Mouse (Mus musculus) hindbrain, embryonic 11.5 days (tissue): ENCODE results near the gene Bcap29. TPM values are rescaled to one million over a fixed set of nuclear protein-coding genes. Genes with fewer than 3 reads are reported as not detected.

Experiments used
- ATAC-seq: fragments of 200-750 bp; cut with Nextera tagmentation; 2 replicates; pipeline ENCODE4 v1.8.0; 2017; ENCODE audit warnings: mild to moderate bottlenecking, moderate TSS enrichment, moderate library complexity; ENCODE audit not compliant: low FRiP score
- DNase-seq: peaks from one replicate; pipeline ENCODE4 v3.0.0-alpha.2; 2015; ENCODE audit warnings: low spot score
- H3K27ac ChIP-seq: fragments of 300-500 bp; sonication (generic); 2 replicates; pipeline ENCODE4 v1.5.1; 2014; ENCODE audit warnings: mild to moderate bottlenecking, low read depth, low read length
- H3K27me3 ChIP-seq: fragments of 300-500 bp; sonication (generic); 2 replicates; pipeline ENCODE4 v1.6.1; 2014; ENCODE audit warnings: mild to moderate bottlenecking, low read length, moderate library complexity, mixed read lengths; ENCODE audit not compliant: control insufficient read depth, insufficient read depth
- H3K36me3 ChIP-seq: fragments of 300-500 bp; sonication (generic); 2 replicates; pipeline ENCODE4 v1.6.1; 2014; ENCODE audit warnings: mild to moderate bottlenecking, low read length, moderate library complexity, mixed read lengths; ENCODE audit not compliant: control insufficient read depth, insufficient read depth
- H3K4me1 ChIP-seq: fragments of 300-500 bp; sonication (generic); replicated peaks from 2 replicates; pipeline ENCODE4 v1.6.1; 2014; ENCODE audit warnings: low read length, mixed read lengths; ENCODE audit not compliant: control insufficient read depth, insufficient read depth
- H3K4me2 ChIP-seq: fragments of 300-500 bp; sonication (generic); replicated peaks from 2 replicates; pipeline ENCODE4 v1.6.1; 2014; ENCODE audit warnings: mild to moderate bottlenecking, low read depth, low read length
- H3K4me3 ChIP-seq: fragments of 300-500 bp; sonication (generic); 2 replicates; pipeline ENCODE4 v1.5.1; 2014; ENCODE audit warnings: low read depth, low read length
- H3K9ac ChIP-seq: fragments of 300-500 bp; sonication (generic); 2 replicates; pipeline ENCODE4 v1.6.1; 2014; ENCODE audit warnings: low read depth, low read length
- H3K9me3 ChIP-seq: fragments of 300-500 bp; sonication (generic); 2 replicates; pipeline ENCODE4 v1.6.1; 2016; ENCODE audit warnings: low read length; ENCODE audit not compliant: control insufficient read depth
- WGBS: fragments of 180-500 bp; shearing (Covaris S2); extraction: QIAGEN DNeasy Blood & Tissue Kit; methylation state at CpG from one replicate; pipeline ENCODE4 v1.1.7; 2014; 5-methylcytosine and 5-hydroxymethylcytosine counted together
- polyA plus RNA-seq: library from polyadenylated mRNA; unstranded; fragments of >200 nt; fragmentation: Nextera tagmentation; extraction: Ambion mirVana; gene quantifications from 2 replicates; pipeline ENCODE4 v1.2.1, GENCODE M21; 2014

The Bcap29 gene
- polyA plus RNA-seq, 1 experiment from 2014 or later: 27.3 TPM

DNA sequence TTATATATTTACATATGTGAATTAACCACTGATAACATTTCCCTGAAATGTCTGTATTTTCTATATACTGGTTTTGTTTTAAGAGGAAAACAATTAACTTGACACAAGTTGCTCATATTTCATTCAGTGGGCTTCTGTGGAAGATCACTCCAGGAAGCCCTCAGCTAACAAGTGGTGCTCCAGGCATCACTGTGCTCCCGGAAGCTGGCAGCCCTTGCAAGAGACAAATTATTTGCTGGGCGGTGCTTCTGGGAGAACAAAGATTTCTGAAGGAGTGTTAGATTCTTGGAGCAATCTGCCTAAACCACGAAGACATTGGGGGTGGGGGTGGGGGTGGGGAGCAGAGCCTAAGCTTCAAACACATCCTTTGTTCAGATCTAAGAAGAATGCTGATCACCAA is 42.4 kb downstream of the Bcap29 start:
- ATAC-seq: no peak
- Histone ChIP-seq H3K9ac (no peak overlapping the region), H3K9me3 (no peaks in the 10 kb centered on the region), H3K4me3 (no peak overlapping the region), H3K27ac (no peak overlapping the region), H3K27me3 (no peaks in the 10 kb centered on the region), H3K4me2 (no peak overlapping the region), H3K36me3 (no peaks in the 10 kb centered on the region), H3K4me1 (no peaks in the 10 kb centered on the region)
- 42% methylated on average over 3 of the region's 3 CpGs for WGBS
- no peak for DNase-seq

DNA sequence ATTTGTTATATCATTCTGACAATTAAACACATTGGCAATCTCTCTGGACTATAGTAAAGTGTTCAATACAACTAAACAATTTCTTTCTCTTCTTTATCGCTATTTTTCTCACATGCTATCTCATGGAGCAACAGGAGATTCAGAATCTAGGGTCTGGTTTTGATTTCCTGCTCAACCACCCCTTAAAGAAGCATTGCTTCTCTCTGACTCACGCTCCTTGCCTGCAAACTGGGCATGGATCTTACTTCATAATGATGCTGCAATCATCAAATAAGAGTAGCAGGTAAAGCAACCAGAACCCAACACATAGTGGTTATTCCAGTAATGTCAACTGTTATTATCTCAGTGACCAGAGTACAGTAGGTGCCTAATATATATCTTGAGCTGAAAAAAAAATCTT is 50.7 kb downstream of the Bcap29 start:
- Histone ChIP-seq H3K4me2 (no peak overlapping the region), H3K9ac (no peak overlapping the region), H3K4me3 (no peak overlapping the region), H3K36me3 (no peaks in the 10 kb centered on the region), H3K27me3 (no peaks in the 10 kb centered on the region), H3K27ac (no peak overlapping the region), H3K4me1 (no peaks in the 10 kb centered on the region; the same call in 1 of the 2 replicates), H3K9me3 (no peaks in the 10 kb centered on the region)
- DNase-seq: no peak
- no peak for ATAC-seq
- WGBS: 85% methylated on average over 2 of the region's 2 CpGs

DNA sequence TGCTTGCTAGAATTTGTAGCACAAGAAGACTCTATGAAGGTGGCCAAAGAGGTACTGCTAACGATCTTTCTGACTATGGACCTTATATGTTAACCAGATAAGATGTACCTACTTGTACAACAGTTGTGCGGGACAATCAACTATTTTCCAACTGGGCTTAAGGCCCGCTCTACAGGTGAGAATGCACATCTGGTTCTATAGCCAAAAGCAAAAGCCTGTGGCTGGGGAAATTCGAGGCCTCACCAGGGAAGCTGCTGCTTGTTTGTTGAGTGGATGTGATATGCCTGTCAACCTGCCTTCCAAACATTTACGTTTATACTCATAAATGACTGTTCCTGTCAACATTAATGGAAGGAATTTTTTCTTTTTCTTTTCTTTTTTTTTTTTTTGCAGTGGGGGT is 52.4 kb downstream of the Bcap29 start:
- no peak for DNase-seq
- no peak overlapping the region for H3K27ac ChIP-seq
- 89% methylated on average over 5 of the region's 5 CpGs for WGBS

DNA sequence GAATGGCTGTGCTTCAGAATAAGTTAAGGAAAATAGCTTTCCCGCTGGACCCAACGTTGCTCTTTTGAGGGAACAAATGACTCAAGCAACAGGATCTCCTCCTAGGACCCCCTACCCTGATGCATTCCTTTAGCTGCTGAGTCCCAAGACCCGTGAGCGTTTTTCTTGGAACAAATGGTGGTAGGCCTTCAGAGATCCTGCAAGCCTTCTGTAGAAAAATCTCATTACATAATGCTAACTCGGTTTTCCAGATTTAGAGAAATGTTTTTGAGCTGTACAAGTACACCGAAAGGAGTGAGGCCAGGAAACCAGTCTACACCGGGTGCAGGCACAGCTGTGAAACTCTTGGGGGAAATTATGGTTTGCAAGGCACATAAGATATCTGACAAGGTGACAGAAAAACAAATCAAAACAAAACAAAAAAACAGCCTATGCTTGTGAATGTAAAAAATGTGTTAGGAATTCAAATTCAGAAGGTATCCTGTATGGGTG is 53.1 kb downstream of the Bcap29 start:
- no peaks in the 10 kb centered on the region for H3K36me3 ChIP-seq
- no peak for ATAC-seq
- H3K4me2 ChIP-seq: no peak overlapping the region
- H3K9me3 ChIP-seq: no peaks in the 10 kb centered on the region
- no peaks in the 10 kb centered on the region for H3K27me3 ChIP-seq
- no peak overlapping the region for H3K27ac ChIP-seq
- H3K4me1 ChIP-seq: no peaks in the 10 kb centered on the region; the same call in 1 of the 2 replicates
- no peak overlapping the region for H3K9ac ChIP-seq
- DNase-seq: no peak
- 51% methylated on average over 7 of the region's 7 CpGs for WGBS
- no peak overlapping the region for H3K4me3 ChIP-seq

More for the DNA sequence above, 52.4 kb downstream of the Bcap29 start:
- ATAC-seq: no peak
- H3K4me2 ChIP-seq: no peak overlapping the region
- no peak overlapping the region for H3K4me3 ChIP-seq
- no peaks in the 10 kb centered on the region for H3K9me3 ChIP-seq
- no peaks in the 10 kb centered on the region for H3K36me3 ChIP-seq
- no peak overlapping the region for H3K9ac ChIP-seq
- H3K4me1 ChIP-seq: no peaks in the 10 kb centered on the region; the same call in 1 of the 2 replicates
- no peaks in the 10 kb centered on the region for H3K27me3 ChIP-seq

DNA sequence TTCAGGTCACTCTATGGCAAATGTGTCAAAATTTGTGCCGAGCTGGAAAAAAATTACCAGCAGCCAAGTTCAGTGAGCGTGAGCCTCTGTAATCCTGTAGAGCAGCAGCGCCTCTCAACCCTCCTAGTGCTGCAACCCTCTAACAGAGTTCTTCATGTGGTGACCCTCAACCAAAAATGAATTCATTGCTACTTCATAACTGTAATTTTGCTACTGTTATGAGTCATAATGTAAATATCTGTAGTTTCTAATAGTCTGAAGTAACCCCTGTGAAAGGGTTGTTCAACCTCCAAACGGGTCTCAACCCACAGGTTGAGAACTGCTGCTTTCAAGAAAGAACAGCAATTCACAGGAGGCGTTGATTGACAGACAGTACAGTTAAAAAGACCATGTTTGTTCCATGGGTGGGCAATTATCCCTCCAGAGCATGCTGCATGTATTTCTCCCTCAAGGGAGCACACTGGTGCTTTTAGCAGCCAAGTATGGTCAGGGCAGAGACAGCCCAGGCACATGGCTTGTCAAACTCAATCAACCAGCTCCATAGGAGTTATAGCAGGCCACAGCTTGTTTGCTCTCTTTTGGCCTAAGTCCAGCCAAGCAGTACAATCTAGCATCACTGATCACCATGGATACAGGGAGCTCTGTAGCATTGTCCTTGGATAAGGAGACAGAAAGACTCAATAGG is 53.7 kb downstream of the Bcap29 start:
- Histone ChIP-seq H3K27me3 (no peaks in the 10 kb centered on the region), H3K4me2 (no peak overlapping the region), H3K9me3 (no peaks in the 10 kb centered on the region), H3K4me1 (no peaks in the 10 kb centered on the region; the same call in 1 of the 2 replicates), H3K36me3 (no peaks in the 10 kb centered on the region), H3K9ac (no peak overlapping the region), H3K4me3 (no peak overlapping the region), H3K27ac (no peak overlapping the region)
- 80% methylated on average over 5 of the region's 5 CpGs for WGBS
- DNase-seq (peak; percentile 26), ATAC-seq (peak; percentile 72)

DNA sequence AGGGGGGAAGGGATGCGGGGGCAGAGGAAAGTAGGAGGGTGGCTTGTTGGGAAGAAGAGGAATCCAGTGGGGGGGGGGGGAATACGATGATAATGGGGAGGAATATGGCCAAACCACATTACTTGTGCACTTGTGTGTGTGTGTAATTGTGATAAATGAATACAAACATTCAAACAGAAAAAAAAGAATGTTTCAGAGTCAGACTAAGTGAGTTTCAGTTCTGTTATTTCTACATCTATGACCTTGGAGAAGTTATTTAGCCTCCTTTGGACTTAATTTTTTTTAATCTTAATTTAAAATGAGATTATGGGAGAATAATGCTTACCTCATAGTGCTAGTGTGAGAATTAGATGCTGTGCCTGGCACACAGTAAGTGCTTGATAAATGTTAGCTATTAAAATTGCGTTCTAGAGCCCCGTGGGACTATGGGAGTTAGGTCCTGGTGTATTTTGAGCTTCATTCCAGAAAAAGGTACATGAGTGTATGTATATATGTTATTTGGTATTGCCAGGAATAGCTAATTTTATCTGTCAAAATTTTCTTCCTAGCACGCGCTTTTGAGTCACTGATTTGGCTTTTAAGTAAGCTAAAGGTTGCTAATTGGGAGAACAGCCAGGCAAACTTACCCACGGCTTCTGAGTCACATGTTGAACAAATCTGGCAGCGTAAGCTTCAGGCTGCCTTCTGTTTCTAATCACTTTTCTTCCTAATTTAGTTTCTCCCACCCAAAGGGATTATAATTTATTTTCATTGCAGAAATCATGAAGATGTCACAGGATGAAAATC is 55.6 kb downstream of the Bcap29 start:
- Histone ChIP-seq H3K4me2 (no peak overlapping the region), H3K27ac (no peak overlapping the region), H3K9ac (no peak overlapping the region), H3K4me1 (no peaks in the 10 kb centered on the region; the same call in 1 of the 2 replicates), H3K9me3 (no peaks in the 10 kb centered on the region), H3K4me3 (no peak overlapping the region), H3K27me3 (no peaks in the 10 kb centered on the region), H3K36me3 (no peaks in the 10 kb centered on the region)
- ATAC-seq (no peak), DNase-seq (no peak)
- 91% methylated on average over 8 of the region's 8 CpGs for WGBS

DNA sequence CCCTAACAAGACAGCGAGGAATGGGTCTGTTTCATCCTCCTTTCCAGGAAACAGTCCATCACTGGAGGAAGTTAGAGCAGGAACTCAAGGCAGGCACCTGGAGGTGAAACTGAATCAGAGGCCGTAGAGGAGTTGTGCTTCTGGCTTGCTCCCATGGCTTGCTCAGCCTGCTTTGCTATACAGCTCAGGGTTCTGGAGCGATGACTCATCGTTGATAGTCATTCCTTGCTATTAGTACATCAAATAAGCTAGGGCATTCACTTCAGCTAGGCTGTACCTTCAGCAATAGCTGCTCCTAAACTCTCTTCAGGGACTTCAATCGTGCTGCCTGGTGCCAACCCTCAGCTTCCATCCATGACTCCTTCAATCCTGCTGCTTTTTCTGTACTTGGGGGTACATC is 60.0 kb downstream of the Bcap29 start:
- H3K4me2 ChIP-seq: no peak overlapping the region
- H3K4me3 ChIP-seq: no peak overlapping the region
- ATAC-seq (no peak), DNase-seq (no peak)
- no peaks in the 10 kb centered on the region for H3K27me3 ChIP-seq
- H3K27ac ChIP-seq: no peak overlapping the region
- no peaks in the 10 kb centered on the region for H3K36me3 ChIP-seq
- H3K9ac ChIP-seq: no peak overlapping the region
- 83% methylated on average over 5 of the region's 5 CpGs for WGBS
- no peaks in the 10 kb centered on the region for H3K9me3 ChIP-seq
- H3K4me1 ChIP-seq: no peaks in the 10 kb centered on the region

DNA sequence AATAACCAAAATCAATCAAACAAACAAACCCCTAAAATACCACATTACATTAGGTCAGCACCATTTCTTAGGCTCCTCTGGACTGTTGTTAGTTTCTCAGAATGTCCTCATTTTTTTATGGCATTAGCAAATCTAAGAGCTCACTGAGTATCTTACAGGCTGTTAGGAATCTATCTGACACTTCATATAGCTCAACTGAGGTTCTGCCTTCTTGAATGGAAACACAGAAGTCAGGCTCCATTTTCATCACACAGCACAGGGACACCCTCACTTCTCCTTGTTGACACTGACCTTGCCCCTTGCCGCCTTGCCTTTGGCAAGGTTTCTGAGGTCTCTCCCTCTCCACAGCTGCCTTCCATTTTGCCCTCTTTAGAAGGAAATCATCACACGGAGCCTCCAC is 64.7 kb downstream of the Bcap29 start:
- ATAC-seq (no peak), DNase-seq (no peak)
- Histone ChIP-seq H3K4me1 (no peaks in the 10 kb centered on the region), H3K4me3 (no peak overlapping the region), H3K9me3 (no peaks in the 10 kb centered on the region), H3K9ac (no peak overlapping the region), H3K36me3 (no peaks in the 10 kb centered on the region), H3K27me3 (no peaks in the 10 kb centered on the region), H3K27ac (no peak overlapping the region), H3K4me2 (no peak overlapping the region)
- 61% methylated on average over 2 of the region's 2 CpGs for WGBS

DNA sequence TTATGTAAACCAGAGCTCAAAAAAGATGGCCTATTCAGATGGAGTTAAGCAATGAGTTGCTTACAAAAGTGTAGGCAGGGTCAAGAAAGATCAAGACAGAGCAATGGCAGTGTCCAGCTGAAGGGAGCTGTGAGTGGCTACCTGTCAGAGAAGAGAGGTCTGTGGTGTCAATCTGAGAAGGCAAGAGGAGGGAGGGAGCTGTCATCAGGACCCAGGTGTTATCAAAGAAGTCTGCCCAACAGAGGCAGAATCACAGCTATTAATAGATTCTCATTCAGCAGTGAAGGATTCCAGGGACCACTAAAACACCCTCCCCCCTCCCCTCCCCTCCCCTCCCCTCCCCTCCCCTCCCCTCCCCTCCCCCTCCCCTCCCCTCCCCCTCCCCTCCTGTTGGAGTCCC is 65.8 kb downstream of the Bcap29 start:
- Histone ChIP-seq H3K4me2 (no peak overlapping the region), H3K4me1 (no peaks in the 10 kb centered on the region), H3K27ac (no peak overlapping the region), H3K27me3 (no peaks in the 10 kb centered on the region), H3K4me3 (no peak overlapping the region), H3K9me3 (no peaks in the 10 kb centered on the region), H3K9ac (no peak overlapping the region), H3K36me3 (no peaks in the 10 kb centered on the region)
- no peak for DNase-seq
- ATAC-seq: no peak
